Mouse (Mus musculus) testis, adult 2 months (tissue): ENCODE data around the gene Flywch2. TPM values are rescaled to one million over a fixed set of nuclear protein-coding genes. Genes with fewer than 3 reads are reported as not detected.
A peak's percentile ranks its signal among the peaks of the same experiment; 100 is the strongest.

Experiments
- H3K27ac ChIP-seq: fragments of 200-500 bp; 2 replicates; pipeline ENCODE4 v1.5.1; 2012; ENCODE audit warnings: low read depth, low read length; ENCODE audit not compliant: control insufficient read depth, insufficient read depth
- H3K27me3 ChIP-seq: fragments of 200-500 bp; 2 replicates; pipeline ENCODE4 v1.6.1; 2012; ENCODE audit warnings: mild to moderate bottlenecking, low read length, moderate library complexity; ENCODE audit not compliant: control insufficient read depth, insufficient read depth
- H3K36me3 ChIP-seq: fragments of 200-500 bp; 2 replicates; pipeline ENCODE4 v1.6.1; 2012; ENCODE audit warnings: mild to moderate bottlenecking, low read length; ENCODE audit not compliant: control insufficient read depth, insufficient read depth
- H3K4me1 ChIP-seq: fragments of 200-500 bp; 2 replicates; pipeline ENCODE4 v1.6.1; 2012; ENCODE audit warnings: low read length; ENCODE audit not compliant: control insufficient read depth, insufficient read depth
- H3K4me3 ChIP-seq: fragments of 200-500 bp; 2 replicates; pipeline ENCODE4 v1.5.1; 2012; ENCODE audit warnings: low read depth, mild to moderate bottlenecking, low read length, moderate library complexity, mixed read lengths; ENCODE audit not compliant: control insufficient read depth
- CTCF ChIP-seq: fragments of 200-500 bp; IDR thresholded peaks from 2 replicates; pipeline ENCODE4 v1.5.1; 2012; ENCODE audit warnings: low read depth, mild to moderate bottlenecking, inconsistent platforms, low read length, moderate library complexity; ENCODE audit not compliant: control insufficient read depth, insufficient read depth, insufficient replicate concordance
- POLR2A ChIP-seq: fragments of 200-500 bp; IDR thresholded peaks from 2 replicates; pipeline ENCODE4 v1.6.1; 2012; ENCODE audit warnings: low read depth, mild to moderate bottlenecking, inconsistent platforms, low read length, moderate library complexity; ENCODE audit not compliant: control insufficient read depth
- polyA plus RNA-seq: library from polyadenylated mRNA; depleted of rRNA; stranded (reverse); fragments of >200 nt; gene quantifications from 2 replicates; pipeline ENCODE4 v1.2.3, GENCODE M21; 2012

The Flywch2 gene
- polyA plus RNA-seq, 1 experiment: 11.8 TPM

GRCm38 (mm10) chr17:23742941-23743340, 42.9 kb downstream of the Flywch2 start:
- Histone ChIP-seq H3K4me1 (peaks cover 37% of the 10 kb centered on the region), H3K4me3 (peak overlapping the region; percentile 9), H3K27me3 (0 out of 2 replicates have a peak, but pooled peaks cover 4% of the 10 kb centered on the region), H3K27ac (no peak overlapping the region), H3K36me3 (no peaks in the 10 kb centered on the region)
- TF ChIP-seq CTCF (no peak), POLR2A (no peak)

GRCm38 (mm10) chr17:23742210-23742793, 43.6 kb downstream of the Flywch2 start:
- Histone ChIP-seq H3K4me3 (peak overlapping the region; percentile 9), H3K4me1 (peaks cover 37% of the 10 kb centered on the region), H3K27ac (no peak overlapping the region), H3K36me3 (no peaks in the 10 kb centered on the region), H3K27me3 (0 out of 2 replicates have a peak, but pooled peaks cover 4% of the 10 kb centered on the region)
- TF ChIP-seq POLR2A: no peak
- no peak for TF ChIP-seq CTCF

GRCm38 (mm10) chr17:23741359-23742209, 44.3 kb downstream of the Flywch2 start:
- Histone ChIP-seq H3K4me3 (no peak overlapping the region), H3K4me1 (peaks cover 37% of the 10 kb centered on the region), H3K27me3 (0 out of 2 replicates have a peak, but pooled peaks cover 4% of the 10 kb centered on the region), H3K27ac (no peak overlapping the region), H3K36me3 (no peaks in the 10 kb centered on the region)
- TF ChIP-seq POLR2A (no peak), CTCF (no peak)

- Histone ChIP-seq H3K27ac (no peak within 1 kb of the TSS), H3K36me3 (no peaks in the 10 kb centered on the region), H3K4me1 (peaks cover 35% of the 10 kb centered on the region), H3K4me3 (peak within 1 kb of the TSS; percentile 74), H3K27me3 (0 out of 2 replicates have a peak, but pooled peaks cover 4% of the 10 kb centered on the region)
- TF ChIP-seq CTCF: no peak
Measured at GRCm38 (mm10) chr17:23740598-23741021, 45.3 kb downstream of the Flywch2 start, which contains the start of gene Paqr4. TSS of gene Paqr4 (minus strand) at chr17:23740867.

GRCm38 (mm10) chr17:23740136-23740584, 45.7 kb downstream of the Flywch2 start:
- peaks cover 31% of the 10 kb centered on the region for H3K4me1 ChIP-seq
- peak overlapping the region; percentile 74 for H3K4me3 ChIP-seq
- H3K27me3 ChIP-seq: 0 out of 2 replicates have a peak, but pooled peaks cover 4% of the 10 kb centered on the region
- TF ChIP-seq POLR2A (no peak), CTCF (no peak)
- no peaks in the 10 kb centered on the region for H3K36me3 ChIP-seq
- no peak overlapping the region for H3K27ac ChIP-seq

GRCm38 (mm10) chr17:23739202-23740135, 46.4 kb downstream of the Flywch2 start:
- TF ChIP-seq POLR2A (no peak), CTCF (no peak)
- H3K36me3 ChIP-seq: no peaks in the 10 kb centered on the region
- peaks cover 28% of the 10 kb centered on the region for H3K4me1 ChIP-seq
- 0 out of 2 replicates have a peak, but pooled peaks cover 4% of the 10 kb centered on the region for H3K27me3 ChIP-seq
- H3K4me3 ChIP-seq: peak overlapping the region; percentile 74
- no peak overlapping the region for H3K27ac ChIP-seq
